Mouse (Mus musculus): ENCODE measurements around the gene Ell2.

Ell2 gene

GRCm38 (mm10) chr13:75770744-75771143 is 64.2 kb downstream of the Ell2 start:
- DNase-seq = no peak

- no peak for DNase-seq
Observed at GRCm38 (mm10) chr13:75771404-75771803, 64.8 kb downstream of the Ell2 start.

DNA sequence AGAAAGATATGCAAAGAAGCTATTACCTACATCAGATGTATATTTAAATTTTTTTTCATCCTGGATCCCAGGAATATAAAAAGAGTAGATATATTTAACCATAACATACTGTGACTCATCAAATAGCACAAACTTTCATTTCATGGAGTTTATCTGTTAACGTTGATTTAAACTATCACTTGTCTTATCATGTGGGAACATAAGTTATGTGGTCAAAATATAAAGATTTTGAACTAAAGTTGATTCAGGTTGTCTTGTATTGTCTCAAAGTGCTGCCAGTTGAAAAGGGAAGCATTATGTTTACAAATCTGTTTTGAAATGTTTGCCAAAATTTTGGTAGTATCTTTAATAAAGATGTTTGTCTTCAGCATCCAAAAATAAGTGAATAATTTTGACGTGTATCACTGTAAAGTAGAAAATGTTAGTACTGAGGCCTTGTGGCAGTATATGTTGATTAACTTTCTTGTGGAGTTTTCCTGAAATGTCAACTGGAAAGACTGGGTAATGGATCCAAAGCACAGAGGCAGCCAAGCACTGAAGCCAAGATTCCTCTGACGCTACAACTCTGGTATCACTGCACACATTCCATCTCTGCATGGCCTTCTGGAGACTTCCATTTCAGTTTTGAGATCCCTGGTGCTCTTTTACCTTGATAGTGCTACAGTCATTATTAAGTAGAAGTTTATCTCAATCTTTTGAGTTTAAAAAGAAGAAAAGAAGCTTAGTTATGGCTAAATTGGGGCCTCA is 65.6 kb downstream of the Ell2 start:
- no peak for DNase-seq

DNA sequence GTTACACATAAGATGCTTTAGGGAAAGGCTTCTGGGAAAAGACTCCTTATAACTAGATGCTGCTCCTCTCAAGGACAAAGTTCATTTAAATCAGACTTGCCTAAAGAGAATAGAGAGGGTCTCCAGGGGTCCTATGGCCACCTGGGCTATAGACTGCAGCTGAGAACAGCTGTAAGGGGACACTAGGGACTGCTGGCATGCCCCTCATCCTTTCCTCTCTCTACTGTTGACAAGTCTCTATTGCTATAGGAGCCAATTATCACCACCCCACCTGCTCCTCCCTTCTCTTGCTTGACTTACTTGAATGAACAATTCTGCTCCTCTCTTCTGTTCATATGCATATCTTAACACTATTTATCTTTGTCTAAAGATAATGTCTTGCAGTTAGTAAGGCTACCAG is 69.4 kb downstream of the Ell2 start:
- no peak for DNase-seq

DNA sequence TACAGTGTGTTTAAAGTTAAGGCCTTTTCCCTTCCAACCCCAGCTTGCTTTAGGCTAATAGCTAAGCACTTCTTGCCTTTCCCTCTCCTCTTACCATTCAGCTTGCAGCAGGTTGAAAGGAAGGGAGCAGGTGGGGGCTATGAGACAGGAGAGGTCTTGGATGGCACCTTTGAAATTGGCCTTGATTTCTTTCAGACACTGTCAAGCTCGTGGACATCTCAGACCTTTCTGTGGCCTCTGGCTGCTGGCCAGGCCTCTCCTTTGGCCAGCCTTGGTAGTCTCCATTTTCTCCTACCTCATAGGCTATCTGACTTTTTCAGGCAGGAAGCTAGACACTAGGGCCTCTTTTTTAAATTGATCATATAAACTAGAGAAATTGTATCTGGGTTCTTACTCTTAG is 70.1 kb downstream of the Ell2 start:
- no peak for DNase-seq

DNA sequence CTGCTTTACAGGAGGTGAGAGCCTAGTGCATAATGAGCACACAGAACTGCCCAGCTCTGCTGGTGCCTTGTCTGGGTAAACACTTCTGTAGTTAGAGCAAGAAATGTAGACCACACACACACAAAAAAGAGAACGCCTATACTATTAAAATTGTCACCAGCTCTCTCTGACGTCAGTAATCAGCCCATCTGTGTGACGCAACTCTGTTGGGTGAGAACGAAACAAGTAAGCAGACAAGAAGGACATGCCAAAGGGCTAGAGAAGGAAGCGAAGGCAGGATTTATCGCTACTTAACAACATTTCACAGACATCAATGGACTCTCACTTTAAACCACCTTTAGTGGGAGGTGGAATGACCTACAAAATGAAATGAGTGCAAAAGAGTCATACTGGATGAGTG is 71.6 kb downstream of the Ell2 start:
- DNase-seq = peak in 1 of 2 experiments; percentile 22

DNA sequence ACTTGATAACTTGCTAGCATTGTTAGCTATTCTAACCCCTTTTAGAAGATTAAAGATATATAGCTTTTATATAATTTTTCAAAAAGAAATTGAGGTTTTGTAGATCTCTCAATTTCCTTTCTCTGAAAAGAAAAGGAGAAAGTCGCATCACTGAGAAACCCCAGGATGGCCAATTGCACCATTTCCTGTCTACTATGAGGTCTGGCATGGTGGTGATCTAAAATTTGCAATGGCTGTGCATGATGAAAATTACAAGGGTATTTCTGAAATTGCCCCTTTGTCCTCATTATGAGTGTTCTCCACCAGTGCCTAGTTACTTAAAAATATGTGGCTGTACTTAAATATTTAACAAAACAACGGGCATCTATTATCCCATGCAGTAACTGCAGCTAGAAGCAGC is 72.6 kb downstream of the Ell2 start:
- no peak for DNase-seq

- DNase-seq = no peak
Observed at GRCm38 (mm10) chr13:75780096-75780495, 73.5 kb downstream of the Ell2 start.

DNA sequence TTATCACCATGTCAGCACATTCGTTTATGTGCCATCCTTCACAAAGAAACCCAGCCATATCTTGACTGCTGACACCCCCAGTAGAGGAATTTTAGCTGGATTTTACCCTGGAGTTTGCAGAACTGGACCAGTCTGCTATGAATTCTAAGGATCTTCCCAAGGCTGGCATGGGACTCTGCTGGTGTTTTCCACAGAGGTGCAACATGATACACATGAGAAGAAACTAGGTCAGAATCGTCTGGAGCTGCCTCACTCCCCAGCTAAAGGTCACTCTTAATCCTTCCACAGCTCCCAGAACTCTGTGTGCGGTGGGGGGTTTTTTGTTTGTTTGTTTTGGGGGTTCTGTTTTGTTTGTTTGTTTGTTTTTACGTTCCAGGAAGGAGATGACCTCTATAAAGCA is 79.2 kb downstream of the Ell2 start:
- DNase-seq = no peak

DNA sequence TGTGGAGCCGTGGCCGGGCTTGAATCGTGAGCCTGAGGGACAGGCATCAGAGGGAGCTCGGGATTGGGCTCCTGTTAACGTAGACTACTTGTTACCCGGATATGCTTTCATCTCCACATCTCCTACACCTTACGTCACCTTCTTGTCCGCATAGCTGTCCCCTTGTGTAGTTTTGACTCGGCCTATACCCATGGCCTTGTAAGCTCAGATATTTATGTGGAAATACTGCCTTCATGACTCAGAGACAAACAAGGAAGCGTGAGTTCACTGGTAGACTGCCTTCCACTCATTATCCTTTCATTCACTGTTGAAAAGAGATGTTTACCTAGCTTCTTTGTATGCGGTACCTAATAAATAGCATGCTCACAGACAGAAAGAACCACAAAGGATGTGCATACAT is 79.7 kb downstream of the Ell2 start:
- no peak for DNase-seq

- DNase-seq = no peak
Observed at GRCm38 (mm10) chr13:75787364-75787763, 80.8 kb downstream of the Ell2 start.

GRCm38 (mm10) chr13:75788178-75788577 is 81.6 kb downstream of the Ell2 start:
- peak; percentile 27 to 31 for DNase-seq

DNA sequence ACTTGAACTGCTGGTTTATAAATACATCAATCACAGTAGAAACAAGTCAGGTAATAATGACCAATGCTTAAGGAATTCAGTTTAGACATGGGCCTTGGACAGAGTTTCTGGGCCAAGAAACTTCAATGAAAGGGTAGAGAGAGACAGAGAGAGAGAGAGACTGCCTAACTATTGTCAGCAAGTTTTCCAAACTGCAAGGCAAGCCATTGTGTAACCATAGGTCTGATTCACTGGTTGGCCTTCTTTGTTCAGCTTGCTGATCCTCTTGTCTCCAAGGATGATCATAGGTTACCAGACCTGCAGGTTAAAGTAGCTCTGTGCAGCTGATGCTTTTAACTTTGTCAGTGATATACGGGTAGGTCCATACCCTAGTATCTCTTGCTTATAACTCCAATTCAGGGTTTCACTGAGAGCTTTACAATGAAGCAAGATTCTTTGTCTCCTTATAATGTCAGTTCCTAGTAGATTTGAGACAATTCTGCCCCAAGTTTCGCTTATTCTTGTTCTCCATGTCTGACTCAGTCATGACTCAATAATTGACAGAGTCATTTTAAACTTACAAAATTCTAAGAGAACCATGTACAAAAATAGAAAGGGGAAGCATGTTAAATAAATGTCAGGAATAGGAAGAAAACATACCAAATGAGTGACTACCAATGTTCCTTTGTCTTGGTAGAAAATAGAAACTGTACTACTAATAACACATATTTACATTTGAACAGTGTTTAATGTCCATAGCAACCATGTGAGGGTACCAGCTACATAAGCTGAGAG is 82.7 kb downstream of the Ell2 start:
- no peak for DNase-seq

DNA sequence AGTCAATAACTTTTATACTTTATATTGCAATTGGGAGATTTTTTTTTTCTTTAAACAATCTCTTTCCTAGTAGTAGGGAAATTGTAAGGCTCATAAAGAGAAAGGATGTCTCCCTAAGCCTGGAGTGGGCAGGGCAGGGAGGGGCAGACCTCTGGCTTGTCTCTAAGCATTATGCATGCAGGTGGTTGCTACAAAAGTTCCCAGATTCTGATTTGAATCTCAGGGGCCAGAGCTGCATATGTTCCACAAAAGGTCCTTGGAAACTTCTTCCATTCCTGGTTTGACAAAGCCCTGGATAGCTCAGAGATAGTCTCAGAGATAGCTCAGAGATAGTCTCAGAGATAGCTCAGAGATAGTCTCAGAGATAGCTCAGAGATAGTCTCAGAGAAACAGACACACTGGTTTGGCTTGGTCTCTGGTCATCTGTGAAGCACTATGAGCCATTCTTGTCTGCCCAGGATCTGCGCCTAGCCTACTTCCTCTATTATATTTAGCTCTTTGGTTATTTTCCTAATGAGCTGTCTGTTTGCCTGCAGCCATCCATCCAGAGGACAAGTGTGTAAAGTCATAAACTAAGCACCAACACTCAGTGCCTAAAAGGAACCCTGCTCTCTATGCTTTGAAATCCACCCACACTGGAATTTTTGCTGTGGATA is 84.1 kb downstream of the Ell2 start:
- DNase-seq = no peak

DNA sequence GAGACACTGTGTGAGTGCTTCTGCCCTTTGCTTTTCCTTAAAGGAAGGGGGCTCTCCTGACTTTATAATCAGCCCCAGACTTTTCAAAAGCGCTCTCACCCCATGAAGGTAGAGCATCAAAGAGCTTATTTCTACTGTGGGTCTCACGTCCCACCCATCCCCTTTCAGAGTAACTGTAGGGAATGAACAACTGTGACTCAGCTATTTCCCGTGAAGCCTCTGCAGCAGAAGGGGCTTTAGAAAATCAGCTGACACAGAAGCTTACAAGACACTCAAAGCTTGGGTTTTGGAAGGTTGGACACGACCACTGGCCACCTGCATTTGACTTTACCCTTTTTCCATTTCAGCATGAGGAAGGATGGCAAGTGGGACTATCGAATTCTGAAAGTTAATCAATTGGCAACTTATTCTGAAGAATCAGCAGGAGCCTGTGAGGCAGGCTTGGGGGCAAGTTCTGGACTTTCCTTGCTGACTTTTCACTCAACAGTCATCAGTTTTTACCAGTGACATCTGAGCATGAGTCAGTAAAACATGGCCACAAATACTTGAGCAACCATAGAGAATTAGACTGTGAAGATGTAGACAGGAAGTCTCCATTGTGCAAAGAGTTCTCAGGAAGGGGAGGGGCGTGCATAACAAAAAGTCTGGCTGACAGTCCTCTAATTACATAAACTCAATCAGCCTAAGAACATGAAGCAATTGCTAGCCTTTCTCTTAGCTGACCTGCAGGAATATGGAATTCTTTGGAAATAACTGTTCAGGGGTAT is 87.5 kb downstream of the Ell2 start:
- no peak for DNase-seq

DNA sequence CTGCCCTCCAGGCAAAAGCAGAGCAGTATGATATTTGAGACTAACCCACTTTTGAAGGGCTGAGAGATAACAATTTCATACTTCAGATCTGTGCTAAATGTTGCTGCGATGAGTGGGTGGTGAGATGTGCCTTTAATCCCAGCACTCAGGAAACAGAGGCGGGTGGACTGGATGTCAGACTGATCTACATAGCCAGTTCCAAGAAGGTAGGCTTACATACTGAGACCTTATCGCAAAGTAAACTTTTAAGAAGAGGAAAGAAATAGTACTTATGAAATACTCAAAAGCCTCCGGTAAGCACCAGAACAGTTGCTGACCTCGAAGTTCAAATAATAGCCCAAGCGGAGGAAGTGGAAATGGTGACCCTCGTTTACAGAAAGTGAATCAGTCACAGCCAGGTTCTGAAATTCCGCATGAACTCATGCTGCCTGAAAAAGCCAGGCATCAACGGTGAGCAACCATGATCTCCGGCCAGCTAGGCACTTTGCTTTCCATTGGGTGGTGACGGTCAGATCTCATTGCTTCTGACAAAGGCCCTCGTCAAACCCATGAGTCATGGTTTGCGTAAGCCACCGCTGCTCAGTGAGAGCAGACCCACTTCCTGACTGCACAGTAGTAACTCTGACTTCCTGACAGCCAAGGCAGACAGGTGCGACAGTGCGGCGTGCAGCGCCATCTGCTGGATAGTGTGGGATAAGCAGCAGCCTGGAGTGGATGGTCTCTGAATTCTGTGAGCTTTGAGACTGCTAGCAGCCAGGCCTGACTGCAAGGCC is 91.0 kb downstream of the Ell2 start:
- DNase-seq = peak; percentile 94 to 95

DNA sequence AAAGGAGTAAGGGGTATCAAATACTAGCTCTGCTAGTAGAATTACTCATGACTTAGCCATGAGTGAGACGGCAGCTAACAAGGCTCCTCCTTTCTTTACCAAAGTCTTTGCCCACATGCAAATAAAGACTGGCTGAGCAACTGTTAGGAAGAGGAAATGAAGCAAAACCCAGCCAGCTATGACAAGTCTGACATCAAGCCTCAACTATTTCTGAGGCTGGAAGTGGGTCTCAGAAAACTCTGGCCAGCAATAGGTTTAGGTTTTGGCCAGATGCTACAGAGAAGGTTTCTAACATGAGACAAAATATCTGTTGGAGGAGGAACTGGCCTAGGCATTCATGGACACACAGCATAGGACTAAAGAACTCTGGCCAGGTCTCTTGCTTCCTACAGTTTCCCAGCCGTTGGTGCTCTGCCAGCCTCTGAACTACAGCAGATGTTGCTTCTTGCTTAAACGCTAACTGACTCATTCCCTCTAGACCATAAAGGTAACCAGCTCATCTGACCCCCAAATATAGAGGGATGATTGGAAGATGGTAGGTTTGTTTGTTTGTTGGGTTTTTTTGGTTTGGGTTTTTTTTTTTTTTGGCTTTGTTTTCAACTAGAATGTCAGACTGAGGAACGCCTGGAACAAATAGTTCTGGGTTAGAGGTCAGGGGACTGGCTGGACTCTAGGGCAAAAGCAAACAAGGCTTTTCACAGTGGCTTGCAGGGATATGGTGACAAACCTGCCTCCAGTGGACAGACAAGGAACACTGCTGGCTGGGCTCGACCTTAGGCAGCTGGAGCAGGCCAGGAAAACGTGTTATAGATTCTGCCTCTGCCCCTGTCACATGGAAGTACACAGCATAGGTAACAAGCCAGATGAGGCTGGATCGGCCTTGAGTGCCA is 92.1 kb downstream of the Ell2 start:
- DNase-seq = peak; percentile 16 to 36

GRCm38 (mm10) chr13:75799421-75799820 is 92.9 kb downstream of the Ell2 start:
- DNase-seq = no peak

DNA sequence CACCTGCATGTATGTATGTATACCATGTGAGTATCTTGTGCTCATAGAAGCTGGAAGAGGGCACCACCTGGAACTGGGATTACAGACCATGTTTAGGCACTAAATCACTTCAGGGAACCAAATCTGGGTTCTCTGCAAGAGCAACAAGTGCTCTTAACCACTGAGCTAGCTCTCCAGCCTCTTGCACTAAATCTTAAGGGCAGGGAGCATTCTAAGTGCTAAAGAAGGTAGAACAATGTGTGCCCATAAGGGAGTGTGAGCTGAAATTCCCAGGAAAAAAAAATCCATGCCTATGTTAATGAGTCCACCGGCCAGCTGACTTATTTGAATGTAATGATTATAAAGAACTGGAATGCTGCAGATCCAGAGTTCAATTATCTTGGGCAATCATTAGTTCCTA is 101.4 kb downstream of the Ell2 start:
- no peak for DNase-seq

- no peak for DNase-seq
Observed at GRCm38 (mm10) chr13:75809957-75810356, 103.4 kb downstream of the Ell2 start.

GRCm38 (mm10) chr13:75817183-75817582 is 110.6 kb downstream of the Ell2 start:
- DNase-seq = no peak

Data from lung, adult 18-20 months (tissue).